Mouse (Mus musculus) layer of hippocampus, adult 11-12 months (tissue): ENCODE results near the gene Gm6871.
"Not testable (repeated sequence)": the region's sequence is repeated elsewhere in the genome, so short reads cannot be mapped to it uniquely, and the experiment has no call there.

Experiments
- DNase-seq: peaks from one replicate; pipeline ENCODE4 v3.0.0; 2022; ENCODE audit warnings: low spot score

The Gm6871 gene

GRCm38 (mm10) chr7:41573562-41573961, at the start of gene Gm6871:
Gene Gm6871 (minus strand): TSS chr7:41573662.
- DNase-seq = not testable (repeated sequence)

GRCm38 (mm10) chr7:41616241-41616640, 42.8 kb upstream of the Gm6871 start:
- DNase-seq = not testable (repeated sequence)

GRCm38 (mm10) chr7:41611654-41612053, 38.2 kb upstream of the Gm6871 start:
- no peak for DNase-seq

- DNase-seq = no peak
These were observed 26.6 kb upstream of the Gm6871 start for GRCm38 (mm10) chr7:41599932-41600548.

- DNase-seq = peak; percentile 93
These were observed 25.8 kb upstream of the Gm6871 start, which contains the start of gene 2610021A01Rik for GRCm38 (mm10) chr7:41599034-41599813. Gene 2610021A01Rik (plus strand): TSS chr7:41599230.

GRCm38 (mm10) chr7:41598615-41599014, 25.2 kb upstream of the Gm6871 start:
- no peak for DNase-seq

GRCm38 (mm10) chr7:41587831-41588230, 14.4 kb upstream of the Gm6871 start:
- not testable (repeated sequence) for DNase-seq

GRCm38 (mm10) chr7:41582028-41582427, 8.6 kb upstream of the Gm6871 start:
- no peak for DNase-seq

GRCm38 (mm10) chr7:41577956-41578355, 4.5 kb upstream of the Gm6871 start:
- DNase-seq = no peak

GRCm38 (mm10) chr7:41560681-41561080, 12.8 kb downstream of the Gm6871 start:
- DNase-seq = no peak

- no peak for DNase-seq
These were observed 60.8 kb downstream of the Gm6871 start for GRCm38 (mm10) chr7:41512672-41513071.

GRCm38 (mm10) chr7:41512207-41512606, 61.3 kb downstream of the Gm6871 start:
- no peak for DNase-seq

GRCm38 (mm10) chr7:41502402-41502801, 71.1 kb downstream of the Gm6871 start:
- peak; percentile 10 for DNase-seq

- peak; percentile 79 for DNase-seq
These were observed 73.1 kb downstream of the Gm6871 start for GRCm38 (mm10) chr7:41500151-41500934.

- DNase-seq = peak; percentile 99
These were observed 73.9 kb downstream of the Gm6871 start, which contains the start of the genes Gm20449 and AW146154 for GRCm38 (mm10) chr7:41499389-41500049. Gene Gm20449 (minus strand): TSS chr7:41499417. Gene AW146154 (minus strand): TSS chr7:41499890.

GRCm38 (mm10) chr7:41499018-41499388, 74.5 kb downstream of the Gm6871 start:
- not testable (repeated sequence) for DNase-seq

- DNase-seq = peak; percentile 20
These were observed 75.0 kb downstream of the Gm6871 start for GRCm38 (mm10) chr7:41498464-41498863.

- DNase-seq = peak; percentile 14
These were observed 75.6 kb downstream of the Gm6871 start for GRCm38 (mm10) chr7:41497871-41498270.
